ENCODE assay signal across 8 mouse cellular contexts in genomic region chr9:35024591-35025496, GRCm38 (mm10).
DNase-seq lines count a peak whose midpoint lies in the region; ATAC-seq and TF ChIP-seq lines count a peak whose summit lies in the region.

No protein-coding gene starts in this region.

- 6% methylated on average over 25 of the region's 25 CpGs for WGBS in heart, embryonic 15.5 days
- 26% methylated on average over 25 of the region's 25 CpGs for WGBS in heart, adult 2 months
- 2% methylated on average over 25 of the region's 25 CpGs for WGBS in forebrain, embryonic 10.5 days
- 3% methylated on average over 25 of the region's 25 CpGs for whole genome bisulfite sequencing in neural tube, embryonic 12.5 days

- no peaks in the 10 kb centered on the region for H3K79me2 ChIP-seq in heart, adult 2 months (replicated peaks; ENCODE audit: control insufficient read depth, insufficient read depth, low read length)

- no peak for ATAC-seq in heart, embryonic 15.5 days (replicated peaks; ENCODE audit: insufficient number of reproducible peaks, insufficient read depth, low FRiP score, low read depth)
- ATAC-seq in neural tube, embryonic 12.5 days (ENCODE audit: low FRiP score, low read depth) = peak; percentile 44
- ATAC-seq in activated CD4-positive, CD25-positive, alpha-beta regulatory T cell, adult 4 months = no peak

- peaks cover 28% of the 10 kb centered on the region for H3K27me3 ChIP-seq in heart, embryonic 15.5 days
- no peaks in the 10 kb centered on the region for H3K27me3 ChIP-seq in heart, adult 2 months (ENCODE audit: control insufficient read depth, insufficient read depth, low read length)
- peaks cover 37% of the 10 kb centered on the region for H3K27me3 ChIP-seq in forebrain, embryonic 10.5 days (ENCODE audit: poor library complexity, severe bottlenecking)
- 0 out of 2 replicates have a peak, but pooled peaks cover 7% of the 10 kb centered on the region for H3K27me3 ChIP-seq in neural tube, embryonic 12.5 days (replicated peaks)

- H3K4me2 ChIP-seq in heart, embryonic 15.5 days = peak overlapping the region; percentile 65
- peak overlapping the region; percentile 60 for H3K4me2 ChIP-seq in neural tube, embryonic 12.5 days (replicated peaks)

- intact Hi-C loops in heart, adult 2 months (cut with DNase I) = no loop called here

- no peaks in the 10 kb centered on the region for H3K9me3 ChIP-seq in heart, embryonic 15.5 days (replicated peaks)
- H3K9me3 ChIP-seq in forebrain, embryonic 10.5 days = no peaks in the 10 kb centered on the region
- 0 out of 2 replicates have a peak, but pooled peaks cover 3% of the 10 kb centered on the region for H3K9me3 ChIP-seq in neural tube, embryonic 12.5 days

- H3K9ac ChIP-seq in heart, embryonic 15.5 days = peak overlapping the region; percentile 31
- H3K9ac ChIP-seq in heart, adult 2 months (ENCODE audit: low read depth, low read length) = no peak overlapping the region
- peak overlapping the region; percentile 30; the same call in 1 of the 2 replicates for H3K9ac ChIP-seq in neural tube, embryonic 12.5 days

- TF ChIP-seq POLR2A in heart, adult 2 months (IDR thresholded peaks at IDR 0.05; ENCODE audit: insufficient read depth, low read depth, low read length) = no peak

- H3K36me3 ChIP-seq in heart, embryonic 15.5 days = no peaks in the 10 kb centered on the region
- no peaks in the 10 kb centered on the region; the same call in none of the 2 replicates for H3K36me3 ChIP-seq in heart, adult 2 months (ENCODE audit: control insufficient read depth, insufficient read depth, low read length)
- H3K36me3 ChIP-seq in forebrain, embryonic 10.5 days (replicated peaks) = no peaks in the 10 kb centered on the region
- H3K36me3 ChIP-seq in neural tube, embryonic 12.5 days = no peaks in the 10 kb centered on the region

- no peak for TF ChIP-seq CTCF in heart, adult 2 months (IDR thresholded peaks at IDR 0.05)

- no peak overlapping the region for H3K27ac ChIP-seq in heart, embryonic 15.5 days
- H3K27ac ChIP-seq in heart, adult 2 months = no peak overlapping the region
- peak overlapping the region; percentile 68 for H3K27ac ChIP-seq in forebrain, embryonic 10.5 days
- no peak overlapping the region for H3K27ac ChIP-seq in neural tube, embryonic 12.5 days

- TF ChIP-seq EP300 in heart, adult 2 months (IDR thresholded peaks at IDR 0.05; ENCODE audit: insufficient read depth, low read depth, low read length) = no peak

- peak overlapping the region; percentile 36 for H3K4me3 ChIP-seq in heart, embryonic 15.5 days
- H3K4me3 ChIP-seq in heart, adult 2 months = no peak overlapping the region
- H3K4me3 ChIP-seq in forebrain, embryonic 10.5 days = peak overlapping the region; percentile 52
- peak overlapping the region; percentile 26 for H3K4me3 ChIP-seq in neural tube, embryonic 12.5 days

- H3K4me1 ChIP-seq in heart, embryonic 15.5 days (replicated peaks) = peaks cover 18% of the 10 kb centered on the region
- peaks cover 18% of the 10 kb centered on the region for H3K4me1 ChIP-seq in heart, adult 2 months (ENCODE audit: control insufficient read depth, insufficient read depth, low read length)
- H3K4me1 ChIP-seq in forebrain, embryonic 10.5 days = peaks cover 20% of the 10 kb centered on the region
- peaks cover 12% of the 10 kb centered on the region; the same call in 1 of the 2 replicates for H3K4me1 ChIP-seq in neural tube, embryonic 12.5 days

- no peak for DNase-seq in heart, adult 2 months
- DNase-seq in forebrain, embryonic 10.5 days (ENCODE audit: extremely low spot score, low spot score) = peak; percentile 23
- DNase-seq in kidney, postnatal 14 days = peak; percentile 39
- no peak for DNase-seq in left cerebral cortex, adult 11 months (ENCODE audit: low spot score)
- DNase-seq in Muller cell, postnatal 12 days (ENCODE audit: inconsistent ontology term) = no peak

Comparison
In these comparisons a context has a peak if more than half of its experiments do, and no peak if none do; other contexts are left out.
1. DNase-seq: peak in forebrain, embryonic 10.5 days (single experiment) and kidney, postnatal 14 days (single experiment); none in heart, adult 2 months (0 of 2), left cerebral cortex, adult 11 months (single experiment) and Muller cell, postnatal 12 days (single experiment).